Mouse (Mus musculus) liver, embryonic 14.5 days (tissue): ENCODE results near the gene Unc13a.

Experiments
- CTCF ChIP-seq: IDR thresholded peaks from 2 replicates; pipeline ENCODE4 v1.5.1; 2016; ENCODE audit warnings: antibody characterized with exemption, low read depth, control low read depth
- EP300 ChIP-seq: IDR thresholded peaks from 2 replicates; pipeline ENCODE4 v1.6.1; 2016; ENCODE audit warnings: antibody characterized with exemption, low read depth

- no peak for TF ChIP-seq CTCF
- TF ChIP-seq EP300, result no peak
These were observed 74.8 kb downstream of the Unc13a start for GRCm38 (mm10) chr8:71596798-71597197.
